Mouse (Mus musculus) liver, embryonic 14.5 days (tissue): ENCODE data around the gene Gm42420. TPM values are rescaled to one million over a fixed set of nuclear protein-coding genes. Genes with fewer than 3 reads are reported as not detected.
A peak's percentile ranks its signal among the peaks of the same experiment; 100 is the strongest.

Experiments
- ATAC-seq: fragments of 200-750 bp; cut with Nextera tagmentation; 2 replicates; pipeline ENCODE4 v1.8.0; 2017; ENCODE audit warnings: moderate number of reproducible peaks, mild to moderate bottlenecking, moderate library complexity; ENCODE audit not compliant: insufficient read depth
- DNase-seq, 3 experiments: peaks; one replicate each; pipeline ENCODE4 v3.0.0-alpha.2; 2012 to 2013; ENCODE audit warnings: low read depth in 3 of 3, low spot score in 3 of 3
- H3K27ac ChIP-seq: fragments of 300-500 bp; sonication (generic); 2 replicates; pipeline ENCODE4 v1.5.1; 2014; ENCODE audit warnings: moderate library complexity, mild to moderate bottlenecking, control low read depth, inconsistent platforms
- H3K27me3 ChIP-seq: fragments of 300-500 bp; sonication (generic); 2 replicates; pipeline ENCODE4 v1.6.1; 2014; ENCODE audit warnings: mild to moderate bottlenecking, low read length, moderate library complexity; ENCODE audit not compliant: control insufficient read depth, insufficient read depth
- H3K36me3 ChIP-seq: fragments of 300-500 bp; sonication (generic); replicated peaks from 2 replicates; pipeline ENCODE4 v1.6.1; 2014; ENCODE audit warnings: low read depth; ENCODE audit not compliant: control insufficient read depth, insufficient read depth
- H3K4me1 ChIP-seq, 2 experiments: fragments of 200-500 bp in 1 of 2; fragments of 300-500 bp in 1 of 2; sonication (generic) in 1 of 2; replicated peaks; 2 replicates each; pipeline ENCODE4 v1.6.1; 2012 to 2014; ENCODE audit warnings: antibody characterized with exemption in 1 of 2, inconsistent platforms in 1 of 2, low read length in 1 of 2; ENCODE audit not compliant: control insufficient read depth in 2 of 2, insufficient read depth in 2 of 2
- H3K4me2 ChIP-seq: fragments of 300-500 bp; sonication (generic); 2 replicates; pipeline ENCODE4 v1.6.1; 2014; ENCODE audit warnings: low read depth, mild to moderate bottlenecking, control low read depth, moderate library complexity
- H3K4me3 ChIP-seq, 2 experiments: fragments of 200-500 bp in 1 of 2; fragments of 300-500 bp in 1 of 2; sonication (generic) in 1 of 2; 2 replicates each; pipeline ENCODE4 v1.5.1; 2012 to 2014; ENCODE audit warnings: low read depth in 2 of 2, low read length in 2 of 2, mild to moderate bottlenecking in 2 of 2, control low read depth in 1 of 2, inconsistent platforms in 1 of 2, moderate library complexity in 1 of 2; ENCODE audit not compliant: insufficient read depth in 1 of 2
- H3K9ac ChIP-seq: fragments of 300-500 bp; sonication (generic); replicated peaks from 2 replicates; pipeline ENCODE4 v1.6.1; 2014; ENCODE audit warnings: mild to moderate bottlenecking, control low read depth, moderate library complexity
- H3K9me3 ChIP-seq: fragments of 300-500 bp; sonication (generic); 2 replicates; pipeline ENCODE4 v1.6.1; 2016; ENCODE audit warnings: low read length, mixed read lengths; ENCODE audit not compliant: control insufficient read depth
- CTCF ChIP-seq: IDR thresholded peaks from 2 replicates; pipeline ENCODE4 v1.5.1; 2016; ENCODE audit warnings: antibody characterized with exemption, low read depth, control low read depth
- EP300 ChIP-seq: IDR thresholded peaks from 2 replicates; pipeline ENCODE4 v1.6.1; 2016; ENCODE audit warnings: antibody characterized with exemption, low read depth
- WGBS: fragments of 180-500 bp; shearing (Covaris S2); extraction: QIAGEN DNeasy Blood & Tissue Kit; methylation state at CpG from one replicate; pipeline ENCODE4 v1.1.7; 2014; ENCODE audit not compliant: insufficient replicate concordance; 5-methylcytosine and 5-hydroxymethylcytosine counted together
- polyA plus RNA-seq, 2 experiments: library from polyadenylated mRNA; depleted of rRNA in 1 of 2; stranded (reverse) in 1 of 2; unstranded in 1 of 2; fragments of >200 nt; fragmentation: Nextera tagmentation in 1 of 2; extraction: Ambion mirVana in 1 of 2; gene quantifications; 2 replicates each; pipeline versions ENCODE4 v1.2.1 to v1.2.3; 2012 to 2014

Gm42420 gene
- polyA plus RNA-seq, 2 experiments, result 1.6 to 2.1 TPM

- no peak overlapping the region for H3K9ac ChIP-seq
- TF ChIP-seq CTCF (no peak), EP300 (no peak)
- ATAC-seq, result no peak
- H3K27me3 ChIP-seq, result no peaks in the 10 kb centered on the region
- H3K27ac ChIP-seq, result no peak overlapping the region
- H3K4me2 ChIP-seq, result no peak overlapping the region
- peaks cover 0 to 23% of the 10 kb centered on the region in 2 experiments; a peak in 2 of 4 replicates for H3K4me1 ChIP-seq
- DNase-seq, result no peak
- WGBS, result 39% methylated on average over 2 of the region's 2 CpGs
- no peak overlapping the region for H3K4me3 ChIP-seq
- no peaks in the 10 kb centered on the region for H3K9me3 ChIP-seq
- H3K36me3 ChIP-seq, result no peaks in the 10 kb centered on the region
Measured at GRCm38 (mm10) chr6:39540563-39540962, 45.0 kb upstream of the Gm42420 start.

DNA sequence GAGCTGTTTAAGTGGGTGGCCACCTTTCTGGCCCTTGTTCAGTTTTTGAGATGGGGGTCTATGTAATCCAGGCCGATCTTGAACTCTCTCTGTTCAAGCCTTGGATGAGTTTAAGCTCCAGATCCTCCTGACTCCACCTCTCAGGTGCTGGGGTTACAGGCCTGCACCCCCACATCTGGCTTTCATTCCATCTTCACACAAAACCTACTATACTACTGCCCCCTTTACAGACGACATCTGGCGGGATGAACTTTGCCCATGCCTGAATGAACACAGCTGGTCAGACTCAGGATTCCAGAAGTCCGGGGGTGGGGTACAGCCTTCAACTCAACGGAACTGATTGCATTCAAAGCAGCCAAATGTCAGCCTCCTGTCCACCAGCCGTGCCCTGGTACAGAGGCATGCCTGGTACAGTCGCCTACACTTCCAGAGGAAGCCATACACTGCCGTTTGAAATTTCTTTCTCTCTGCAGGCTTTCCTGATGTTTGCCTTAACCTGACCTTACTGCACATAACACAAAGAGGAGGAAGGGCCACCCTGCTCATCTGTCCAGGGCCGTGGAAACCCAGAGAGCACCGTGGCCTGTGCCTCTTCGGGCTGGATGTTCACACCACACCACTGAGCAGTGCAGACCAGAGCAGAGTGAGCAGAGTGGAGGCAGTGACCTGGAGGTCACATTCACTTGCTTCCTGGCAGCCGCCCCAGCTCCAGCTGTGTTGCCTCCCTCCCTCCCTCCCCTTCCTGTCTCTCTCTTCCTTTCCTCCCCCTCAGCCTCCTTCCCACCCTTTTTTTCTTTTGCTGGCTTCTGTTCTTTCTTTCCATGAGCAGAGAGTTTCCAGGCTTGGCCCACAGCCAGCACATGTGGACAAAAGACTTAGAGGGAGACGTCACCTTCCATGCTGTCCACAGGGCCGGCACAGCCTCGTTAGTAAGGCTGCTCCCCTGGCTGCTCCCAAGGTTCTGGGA is 42.6 kb upstream of the Gm42420 start:
- H3K27ac ChIP-seq, result no peak overlapping the region
- TF ChIP-seq CTCF, result no peak
- no peak for TF ChIP-seq EP300
- WGBS, result 45% methylated on average over 15 of the region's 15 CpGs
- no peak overlapping the region for H3K4me2 ChIP-seq
- H3K9me3 ChIP-seq, result no peaks in the 10 kb centered on the region
- no peaks in the 10 kb centered on the region for H3K36me3 ChIP-seq
- H3K9ac ChIP-seq, result no peak overlapping the region
- H3K4me3 ChIP-seq, result no peak overlapping the region
- peaks cover 0 to 23% of the 10 kb centered on the region in 2 experiments; a peak in 2 of 4 replicates for H3K4me1 ChIP-seq
- no peak for DNase-seq
- no peaks in the 10 kb centered on the region for H3K27me3 ChIP-seq
- ATAC-seq, result peak; percentile 67; the same call in 1 of the 2 replicates

DNA sequence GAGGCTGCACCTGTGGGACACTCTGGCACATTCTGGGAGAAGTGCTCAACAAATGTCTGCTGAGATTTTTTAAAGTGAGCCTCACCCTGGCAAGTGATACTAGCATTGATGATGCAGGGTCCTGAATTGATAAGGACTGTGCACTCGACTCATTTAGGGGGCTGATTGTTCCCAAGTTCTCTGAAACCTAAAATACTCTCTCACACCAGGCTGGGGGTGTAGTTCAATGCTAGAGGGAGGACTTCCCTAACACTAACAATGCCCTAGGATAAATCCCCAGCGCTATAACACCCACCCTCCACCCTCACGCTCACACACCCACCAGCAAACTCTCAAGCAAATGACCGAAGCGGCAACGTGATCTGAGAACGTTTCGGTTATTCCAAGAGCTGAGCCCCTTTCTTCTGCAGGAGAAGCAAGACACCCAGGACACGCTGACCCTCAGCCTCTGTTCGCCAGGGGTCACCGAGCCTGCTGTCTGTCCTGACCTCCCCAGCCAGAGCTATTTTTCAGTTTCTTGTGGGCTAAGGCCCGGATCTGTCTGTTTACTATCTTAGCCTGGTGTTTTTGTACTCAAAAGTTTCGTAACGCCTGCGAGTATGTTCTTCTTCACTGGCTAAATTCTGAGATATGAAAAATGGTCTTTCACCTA is 41.7 kb upstream of the Gm42420 start:
- Histone ChIP-seq H3K4me2 (no peak overlapping the region), H3K27ac (no peak overlapping the region), H3K4me3 (no peak overlapping the region), H3K9ac (no peak overlapping the region), H3K9me3 (no peaks in the 10 kb centered on the region), H3K27me3 (no peaks in the 10 kb centered on the region), H3K4me1 (peaks cover 0 to 18% of the 10 kb centered on the region in 2 experiments; a peak in 1 of 4 replicates), H3K36me3 (no peaks in the 10 kb centered on the region)
- ATAC-seq, result no peak
- no peak for TF ChIP-seq CTCF
- TF ChIP-seq EP300, result no peak
- 68% methylated on average over 15 of the region's 15 CpGs for WGBS
- DNase-seq, result no peak

DNA sequence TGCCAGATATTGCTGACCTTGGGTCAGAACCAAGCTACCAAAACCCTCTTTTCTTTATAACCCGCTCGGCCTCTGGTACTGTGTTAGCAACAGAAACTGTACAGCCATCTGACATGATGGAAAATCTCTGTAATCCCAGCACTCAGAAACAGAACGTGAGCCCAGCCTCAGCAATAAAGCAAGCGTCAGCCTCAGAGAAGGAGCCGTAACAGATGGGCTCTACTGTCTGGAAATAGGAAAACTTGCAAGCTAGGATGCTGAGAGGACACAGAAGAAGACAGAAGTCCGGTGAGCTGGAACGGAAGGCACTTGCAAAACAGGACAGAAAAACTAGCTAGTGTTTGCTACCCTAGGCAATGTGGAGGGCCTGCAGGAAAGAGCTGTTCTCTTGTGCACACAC is 40.1 kb upstream of the Gm42420 start:
- Histone ChIP-seq H3K27me3 (no peaks in the 10 kb centered on the region), H3K4me2 (no peak overlapping the region), H3K9me3 (no peaks in the 10 kb centered on the region), H3K4me3 (no peak overlapping the region), H3K4me1 (peaks cover 0 to 14% of the 10 kb centered on the region in 2 experiments; a peak in 1 of 4 replicates), H3K9ac (no peak overlapping the region), H3K36me3 (no peaks in the 10 kb centered on the region), H3K27ac (no peak overlapping the region)
- no peak for DNase-seq
- no peak for ATAC-seq
- 79% methylated on average over 7 of the region's 7 CpGs for WGBS
- no peak for TF ChIP-seq CTCF
- TF ChIP-seq EP300, result no peak

GRCm38 (mm10) chr6:39548030-39548429 is 37.5 kb upstream of the Gm42420 start:
- no peak for TF ChIP-seq CTCF
- H3K9ac ChIP-seq, result no peak overlapping the region
- H3K9me3 ChIP-seq, result no peaks in the 10 kb centered on the region
- H3K27ac ChIP-seq, result no peak overlapping the region
- no peak overlapping the region for H3K4me3 ChIP-seq
- H3K4me1 ChIP-seq, result peaks cover 0 to 6% of the 10 kb centered on the region in 2 experiments; a peak in 1 of 4 replicates
- DNase-seq (no peak), ATAC-seq (no peak)
- WGBS, result 55% methylated on average over 5 of the region's 5 CpGs
- H3K27me3 ChIP-seq, result no peaks in the 10 kb centered on the region
- no peaks in the 10 kb centered on the region for H3K36me3 ChIP-seq
- H3K4me2 ChIP-seq, result no peak overlapping the region
